Mouse (Mus musculus) heart, postnatal 0 days (tissue): ENCODE measurements around the gene Gja5. TPM values are rescaled to one million over a fixed set of nuclear protein-coding genes. Genes with fewer than 3 reads are reported as not detected.

Source experiments
- ATAC-seq: fragments of 200-750 bp; cut with Nextera tagmentation; 2 replicates; pipeline ENCODE4 v1.8.0; 2017; ENCODE audit warnings: low read depth, moderate number of reproducible peaks, moderate library complexity; ENCODE audit not compliant: insufficient read depth
- DNase-seq: peaks from one replicate; pipeline ENCODE4 v3.0.0-alpha.2; 2016; ENCODE audit warnings: low spot score
- H3K27ac ChIP-seq: fragments of 300-500 bp; sonication (generic); 2 replicates; pipeline ENCODE4 v1.5.1; 2014; ENCODE audit warnings: low read depth, mild to moderate bottlenecking
- H3K27me3 ChIP-seq: fragments of 300-500 bp; sonication (generic); 2 replicates; pipeline ENCODE4 v1.6.1; 2014; ENCODE audit warnings: low read length, mixed read lengths; ENCODE audit not compliant: control insufficient read depth, insufficient read depth
- H3K36me3 ChIP-seq: fragments of 300-500 bp; sonication (generic); replicated peaks from 2 replicates; pipeline ENCODE4 v1.6.1; 2014; ENCODE audit warnings: low read length, mixed read lengths; ENCODE audit not compliant: control insufficient read depth, insufficient read depth
- H3K4me1 ChIP-seq: fragments of 300-500 bp; sonication (generic); 2 replicates; pipeline ENCODE4 v1.6.1; 2014; ENCODE audit warnings: antibody characterized with exemption; ENCODE audit not compliant: control insufficient read depth, insufficient read depth
- H3K4me2 ChIP-seq: fragments of 300-500 bp; sonication (generic); 2 replicates; pipeline ENCODE4 v1.6.1; 2014; ENCODE audit warnings: low read depth, mild to moderate bottlenecking, low read length, moderate library complexity
- H3K4me3 ChIP-seq: fragments of 300-500 bp; sonication (generic); 2 replicates; pipeline ENCODE4 v1.5.1; 2014; ENCODE audit warnings: low read depth, low read length
- H3K9ac ChIP-seq: fragments of 300-500 bp; sonication (generic); replicated peaks from 2 replicates; pipeline ENCODE4 v1.6.1; 2014; ENCODE audit warnings: low read depth, low read length, mixed read lengths
- H3K9me3 ChIP-seq: fragments of 300-500 bp; sonication (generic); replicated peaks from 2 replicates; pipeline ENCODE4 v1.6.1; 2016; ENCODE audit warnings: low read length; ENCODE audit not compliant: control insufficient read depth
- CTCF ChIP-seq: IDR thresholded peaks from 2 replicates; pipeline ENCODE4 v1.5.1; 2016; ENCODE audit warnings: antibody characterized with exemption, control low read depth, low read depth
- EP300 ChIP-seq: IDR thresholded peaks from 2 replicates; pipeline ENCODE4 v1.6.1; 2016; ENCODE audit warnings: antibody characterized with exemption, low read depth
- WGBS: fragments of 180-500 bp; shearing (Covaris S2); extraction: QIAGEN DNeasy Blood & Tissue Kit; methylation state at CpG from one replicate; pipeline ENCODE4 v1.1.7; 2014; 5-methylcytosine and 5-hydroxymethylcytosine counted together
- polyA plus RNA-seq: library from polyadenylated mRNA; unstranded; fragments of >200 nt; fragmentation: Nextera tagmentation; extraction: Ambion mirVana; gene quantifications from 2 replicates; pipeline ENCODE4 v1.2.1, GENCODE M21; 2015
- total RNA-seq: library from RNA; depleted of rRNA; stranded (reverse); fragments of >200 nt; gene quantifications from 2 replicates; pipeline ENCODE4 v1.2.3, GENCODE M21; 2014; ENCODE audit warnings: low replicate concordance

Gene Gja5
- total and polyA plus RNA-seq, 2 experiments from 2014 or later, result 67.5 to 67.6 TPM

DNA sequence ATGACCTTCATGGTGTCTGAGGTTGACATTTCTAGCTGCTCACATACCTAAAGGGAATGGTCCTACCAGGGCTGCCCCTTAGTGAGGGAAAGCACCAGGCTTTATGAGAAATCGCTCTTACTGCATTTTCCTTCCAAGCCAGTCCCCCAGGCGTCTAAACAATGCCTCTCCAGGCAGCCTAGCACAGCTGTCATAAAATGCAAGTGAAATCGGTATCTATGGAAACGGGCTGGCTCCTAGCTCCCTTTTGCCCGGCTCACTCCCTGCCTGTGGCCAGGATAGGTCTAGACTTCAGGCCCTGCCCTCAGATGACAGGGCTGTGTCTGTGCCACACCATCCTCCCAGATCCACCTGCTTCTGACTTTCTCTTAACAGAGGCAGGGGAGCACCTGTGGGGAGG is 33.1 kb downstream of the Gja5 start:
- H3K4me3 ChIP-seq, result no peak overlapping the region
- H3K9ac ChIP-seq, result no peak overlapping the region
- 0 out of 2 replicates have a peak, but pooled peaks cover 3% of the 10 kb centered on the region for H3K27me3 ChIP-seq
- no peaks in the 10 kb centered on the region for H3K4me1 ChIP-seq
- TF ChIP-seq EP300 (no peak), CTCF (no peak)
- no peak for ATAC-seq
- 51% methylated on average over 5 of the region's 5 CpGs for WGBS
- H3K36me3 ChIP-seq, result no peaks in the 10 kb centered on the region
- H3K9me3 ChIP-seq, result no peaks in the 10 kb centered on the region
- DNase-seq, result no peak
- H3K4me2 ChIP-seq, result no peak overlapping the region
- H3K27ac ChIP-seq, result no peak overlapping the region

DNA sequence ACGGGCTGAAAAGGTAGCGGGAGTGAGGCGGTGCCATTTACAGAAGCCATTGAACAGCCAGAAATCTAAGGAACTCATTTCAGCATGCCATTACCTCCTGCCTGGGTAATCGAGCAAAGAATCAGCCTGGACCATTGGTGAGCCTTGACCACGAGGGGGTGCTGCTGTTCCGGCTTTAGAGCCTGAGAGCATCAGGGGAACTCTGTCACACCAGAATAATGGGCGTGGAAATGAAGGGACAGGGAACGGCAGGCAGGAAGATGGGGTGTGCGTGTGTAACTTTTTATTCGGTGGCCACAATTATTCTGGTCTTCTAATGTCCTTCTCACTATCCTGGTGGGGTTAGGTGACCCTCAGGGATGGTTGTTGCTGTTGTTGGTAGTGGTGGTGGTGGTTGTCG is 34.2 kb downstream of the Gja5 start:
- no peak overlapping the region for H3K9ac ChIP-seq
- 6% methylated on average over 11 of the region's 11 CpGs for WGBS
- no peak overlapping the region for H3K4me3 ChIP-seq
- no peak overlapping the region for H3K27ac ChIP-seq
- H3K9me3 ChIP-seq, result peaks cover 4% of the 10 kb centered on the region; the same call in 1 of the 2 replicates
- no peaks in the 10 kb centered on the region for H3K4me1 ChIP-seq
- H3K4me2 ChIP-seq, result peak overlapping the region; percentile 38; the same call in 1 of the 2 replicates
- ATAC-seq, result peak; percentile 75
- DNase-seq, result peak; percentile 80
- H3K36me3 ChIP-seq, result no peaks in the 10 kb centered on the region
- H3K27me3 ChIP-seq, result 0 out of 2 replicates have a peak, but pooled peaks cover 3% of the 10 kb centered on the region
- TF ChIP-seq CTCF (peak; percentile 99), EP300 (no peak)

DNA sequence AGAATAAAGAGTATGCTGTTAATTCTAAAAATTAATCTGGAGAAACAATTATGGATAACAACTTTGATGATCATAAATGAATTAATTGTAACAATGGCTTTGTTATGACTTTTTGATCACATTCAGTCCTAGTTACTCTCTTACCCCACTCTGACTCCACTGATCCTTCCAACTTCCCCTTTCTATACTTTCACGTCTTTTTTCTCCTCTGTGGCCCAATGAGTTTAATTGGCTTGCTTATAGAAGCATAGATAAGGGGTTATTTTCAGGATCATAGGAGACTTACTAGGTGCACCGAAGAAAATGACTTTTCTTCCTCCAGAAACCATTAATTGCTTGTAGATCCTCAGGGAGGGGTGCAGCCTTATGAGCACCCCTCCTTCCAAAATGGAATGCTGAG is 38.2 kb downstream of the Gja5 start:
- ATAC-seq (no peak), DNase-seq (no peak)
- H3K36me3 ChIP-seq, result no peaks in the 10 kb centered on the region
- no peak overlapping the region for H3K4me2 ChIP-seq
- no peak overlapping the region for H3K9ac ChIP-seq
- peaks cover 4% of the 10 kb centered on the region; the same call in 1 of the 2 replicates for H3K9me3 ChIP-seq
- 76% methylated on average over 2 of the region's 2 CpGs for WGBS
- no peak overlapping the region for H3K27ac ChIP-seq
- H3K27me3 ChIP-seq, result no peaks in the 10 kb centered on the region
- no peaks in the 10 kb centered on the region for H3K4me1 ChIP-seq
- no peak overlapping the region for H3K4me3 ChIP-seq
- TF ChIP-seq EP300 (no peak), CTCF (no peak)

DNA sequence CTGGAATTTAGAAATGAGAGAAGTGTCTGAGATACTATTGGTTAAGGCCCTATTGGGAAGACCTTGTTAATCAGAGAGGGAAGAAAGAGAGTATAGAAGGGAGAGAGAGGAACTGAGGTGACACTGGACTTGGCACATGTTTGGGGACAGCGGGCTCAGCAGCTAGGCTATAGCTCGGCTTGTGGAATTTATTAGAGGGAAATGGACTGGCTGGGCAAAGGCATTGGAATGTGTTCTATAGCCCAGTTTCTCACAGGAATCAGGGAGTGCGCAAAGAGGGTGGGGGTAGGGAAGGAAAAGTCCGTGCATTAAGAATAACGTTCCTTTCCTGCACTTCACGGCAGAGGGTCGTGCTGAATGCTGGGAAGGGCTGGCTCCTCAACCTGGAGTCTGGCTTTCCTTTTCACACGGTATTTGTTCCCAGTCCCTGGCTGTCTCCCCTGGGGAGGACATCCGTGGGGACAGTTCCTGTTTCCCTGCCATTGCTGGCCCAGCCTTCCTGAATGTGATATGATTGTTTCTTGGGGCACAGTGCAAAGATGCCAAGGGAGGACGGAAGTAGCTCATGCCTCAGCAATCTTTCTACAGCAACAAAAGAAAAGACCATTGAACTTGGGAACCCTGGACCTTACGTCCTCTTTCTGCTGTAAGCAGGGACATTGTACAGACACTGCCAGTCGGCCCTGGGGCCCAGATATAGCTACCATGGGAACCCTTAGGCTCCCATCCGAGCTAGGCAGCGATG is 49.2 kb downstream of the Gja5 start:
- H3K27ac ChIP-seq, result peak overlapping the region; percentile 7
- no peak overlapping the region for H3K9ac ChIP-seq
- no peaks in the 10 kb centered on the region for H3K27me3 ChIP-seq
- peak overlapping the region; percentile 9 for H3K4me2 ChIP-seq
- H3K36me3 ChIP-seq, result no peaks in the 10 kb centered on the region
- H3K4me3 ChIP-seq, result no peak overlapping the region
- ATAC-seq (peak; percentile 85), DNase-seq (peak; percentile 66)
- WGBS, result 17% methylated on average over 14 of the region's 14 CpGs
- H3K4me1 ChIP-seq, result no peaks in the 10 kb centered on the region
- TF ChIP-seq EP300 (peak; percentile 38; the same call in 1 of the 2 replicates), CTCF (no peak)
- H3K9me3 ChIP-seq, result no peaks in the 10 kb centered on the region

DNA sequence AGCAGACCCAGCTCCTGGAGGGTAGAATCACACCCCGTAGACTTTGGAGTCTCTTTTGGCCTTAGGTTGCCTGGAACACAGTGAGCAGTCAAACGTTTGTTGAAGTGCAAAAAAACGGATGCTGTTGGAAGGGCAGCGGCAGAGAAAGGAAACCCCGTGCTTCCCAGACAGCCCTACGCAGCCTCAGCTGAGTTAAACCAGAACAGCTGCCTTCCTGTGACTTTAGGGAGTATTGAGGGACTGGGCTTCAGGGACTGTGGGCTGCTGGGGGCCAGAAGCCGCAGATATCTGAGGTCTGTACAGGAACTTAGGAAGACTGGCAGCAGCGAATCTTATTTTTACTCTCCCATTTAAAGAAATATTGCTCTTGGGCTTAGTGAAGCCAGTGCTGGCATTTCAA is 56.1 kb downstream of the Gja5 start:
- DNase-seq, result peak; percentile 38
- no peak overlapping the region for H3K4me2 ChIP-seq
- no peak overlapping the region for H3K27ac ChIP-seq

More for the DNA sequence above, 56.1 kb downstream of the Gja5 start:
- H3K9me3 ChIP-seq, result no peaks in the 10 kb centered on the region
- H3K27me3 ChIP-seq, result no peaks in the 10 kb centered on the region
- no peak overlapping the region for H3K4me3 ChIP-seq
- no peak for TF ChIP-seq EP300
- TF ChIP-seq CTCF, result no peak
- WGBS, result 11% methylated on average over 8 of the region's 8 CpGs
- H3K9ac ChIP-seq, result no peak overlapping the region
- ATAC-seq, result no peak
- H3K4me1 ChIP-seq, result no peaks in the 10 kb centered on the region
- no peaks in the 10 kb centered on the region for H3K36me3 ChIP-seq
